Mouse (Mus musculus) hindbrain, embryonic 15.5 days (tissue): ENCODE results near the gene Cd52. TPM values are rescaled to one million over a fixed set of nuclear protein-coding genes. Genes with fewer than 3 reads are reported as not detected.

ENCODE experiments used
- ATAC-seq: fragments of 200-750 bp; cut with Nextera tagmentation; 2 replicates; pipeline ENCODE4 v1.8.0; 2017; ENCODE audit warnings: low read depth, moderate number of reproducible peaks, moderate TSS enrichment; ENCODE audit not compliant: low FRiP score
- H3K27ac ChIP-seq: fragments of 300-500 bp; sonication (generic); replicated peaks from 2 replicates; pipeline ENCODE4 v1.5.1; 2015; ENCODE audit warnings: mild to moderate bottlenecking, inconsistent platforms
- H3K27me3 ChIP-seq: fragments of 300-500 bp; sonication (generic); 2 replicates; pipeline ENCODE4 v1.6.1; 2015; ENCODE audit warnings: control low read depth, inconsistent platforms
- H3K36me3 ChIP-seq: fragments of 300-500 bp; sonication (generic); 2 replicates; pipeline ENCODE4 v1.6.1; 2015; ENCODE audit warnings: control low read depth, inconsistent platforms
- H3K4me1 ChIP-seq: fragments of 300-500 bp; sonication (generic); replicated peaks from 2 replicates; pipeline ENCODE4 v1.6.1; 2015; ENCODE audit warnings: control low read depth, inconsistent platforms
- H3K4me2 ChIP-seq: fragments of 300-500 bp; sonication (generic); 2 replicates; pipeline ENCODE4 v1.6.1; 2015; ENCODE audit warnings: moderate library complexity, mild to moderate bottlenecking, inconsistent platforms
- H3K4me3 ChIP-seq: fragments of 300-500 bp; sonication (generic); 2 replicates; pipeline ENCODE4 v1.5.1; 2015; ENCODE audit warnings: mild to moderate bottlenecking, inconsistent platforms
- H3K9ac ChIP-seq: fragments of 300-500 bp; sonication (generic); 2 replicates; pipeline ENCODE4 v1.6.1; 2015; ENCODE audit warnings: inconsistent platforms
- H3K9me3 ChIP-seq: fragments of 300-500 bp; sonication (generic); 2 replicates; pipeline ENCODE4 v1.6.1; 2016; ENCODE audit warnings: control low read depth, inconsistent platforms
- whole genome bisulfite sequencing: fragments of 180-500 bp; shearing (Covaris S2); methylation state at CpG from one replicate; pipeline ENCODE4 v1.1.7; 2015; 5-methylcytosine and 5-hydroxymethylcytosine counted together
- polyA plus RNA-seq: library from polyadenylated mRNA; unstranded; fragments of >200 nt; fragmentation: Nextera tagmentation; extraction: Ambion mirVana; gene quantifications from 2 replicates; pipeline ENCODE4 v1.2.1, GENCODE M21; 2015

Cd52 gene
- polyA plus RNA-seq, 1 experiment from 2014 or later, result 2.3 TPM

DNA sequence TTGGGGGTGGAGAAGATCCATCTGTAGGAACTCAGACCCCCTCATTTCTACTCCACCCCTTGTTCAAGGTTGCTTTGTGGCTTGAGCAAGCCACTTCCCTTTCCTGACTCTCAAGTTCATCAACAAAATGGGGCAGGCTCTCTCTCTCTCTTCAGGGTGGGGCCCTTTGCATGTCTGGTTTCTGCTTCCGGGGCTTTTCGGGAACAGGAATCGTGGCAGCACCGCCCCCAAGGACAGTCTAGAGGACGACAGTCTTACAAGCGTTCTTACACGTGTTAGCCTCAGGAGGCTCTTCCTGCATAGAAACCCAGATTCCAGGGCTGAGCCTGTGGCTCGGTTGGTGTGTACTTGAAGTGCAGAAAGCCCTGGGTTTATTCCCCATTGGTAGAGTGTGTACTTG is 22.1 kb upstream of the Cd52 start:
- Histone ChIP-seq H3K36me3 (no peaks in the 10 kb centered on the region), H3K27me3 (no peaks in the 10 kb centered on the region), H3K9me3 (no peaks in the 10 kb centered on the region), H3K4me1 (0 out of 2 replicates have a peak, but pooled peaks cover 2% of the 10 kb centered on the region), H3K27ac (no peak overlapping the region), H3K4me2 (no peak overlapping the region), H3K4me3 (no peak overlapping the region), H3K9ac (no peak overlapping the region)
- 81% methylated on average over 8 of the region's 8 CpGs for WGBS
- no peak for ATAC-seq

DNA sequence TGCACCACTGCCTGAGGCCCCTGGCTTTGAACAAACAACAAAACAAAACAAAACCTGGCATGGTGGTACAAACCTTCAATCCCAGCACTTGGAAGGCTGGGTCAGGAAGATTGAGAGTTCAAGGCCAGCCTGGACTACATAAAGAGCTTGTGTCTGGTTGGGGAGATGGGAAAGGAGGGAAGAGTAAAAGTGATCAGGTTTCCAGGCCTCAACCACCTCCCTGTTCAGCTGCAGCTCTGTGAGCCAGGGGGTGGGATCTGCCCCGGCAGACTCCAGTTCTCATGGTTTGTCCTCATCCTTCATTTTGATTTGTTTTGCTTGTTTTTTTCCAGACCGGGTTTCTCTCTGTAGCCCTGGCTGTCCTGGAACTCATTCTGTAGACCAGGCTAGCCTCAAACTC is 21.6 kb upstream of the Cd52 start:
- no peak for ATAC-seq

DNA sequence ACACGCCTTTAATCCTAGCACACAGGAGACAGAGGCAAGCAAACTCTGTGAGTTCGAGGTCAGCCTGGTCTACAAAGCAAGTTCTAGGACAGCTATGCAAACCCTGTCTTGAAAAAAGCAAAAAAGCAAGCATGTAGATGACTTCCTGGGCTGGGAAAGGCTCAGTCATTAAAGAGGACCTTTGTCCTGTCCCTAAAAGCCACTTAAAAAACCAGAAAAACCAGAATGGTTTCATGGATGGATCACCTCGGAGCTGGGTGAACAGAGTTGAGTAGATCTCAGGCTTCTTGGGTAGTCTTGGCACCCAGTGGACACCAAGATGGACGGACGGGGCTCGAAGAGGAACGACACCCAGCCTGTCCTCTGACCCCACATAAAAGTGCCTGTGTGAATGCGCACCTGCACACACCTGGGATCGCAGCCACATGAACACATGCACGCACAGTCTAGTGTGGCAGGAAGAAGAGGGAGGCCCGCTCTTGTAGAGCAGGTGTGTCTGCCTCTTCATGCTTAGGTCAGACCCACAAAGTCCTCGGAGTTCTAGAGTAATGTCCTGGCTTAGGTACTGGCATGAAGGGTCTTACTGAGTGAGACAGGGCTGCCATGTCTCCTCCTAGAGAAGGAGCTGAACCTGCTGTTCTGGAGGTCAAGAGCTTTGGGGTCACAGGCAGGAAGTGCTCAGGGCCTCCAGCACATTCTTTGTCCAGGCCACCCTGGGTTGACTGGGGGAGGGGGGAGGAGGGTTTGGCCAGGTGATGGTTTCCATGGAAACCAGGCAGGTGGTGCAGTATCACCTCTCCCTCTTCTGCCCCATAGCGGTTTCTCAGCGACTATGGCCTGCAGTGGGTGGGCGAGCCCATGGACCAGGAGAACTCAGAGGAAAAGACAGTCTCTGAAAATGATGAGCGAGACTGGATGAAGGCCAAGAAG is 20.6 kb upstream of the Cd52 start:
- no peaks in the 10 kb centered on the region for H3K9me3 ChIP-seq
- no peak overlapping the region for H3K9ac ChIP-seq
- no peak overlapping the region for H3K4me3 ChIP-seq
- WGBS, result 91% methylated on average over 16 of the region's 16 CpGs
- H3K36me3 ChIP-seq, result no peaks in the 10 kb centered on the region
- no peak for ATAC-seq
- no peaks in the 10 kb centered on the region for H3K27me3 ChIP-seq
- H3K27ac ChIP-seq, result no peak overlapping the region
- no peak overlapping the region for H3K4me2 ChIP-seq
- no peaks in the 10 kb centered on the region for H3K4me1 ChIP-seq

More for the DNA sequence above, 21.6 kb upstream of the Cd52 start:
- H3K9me3 ChIP-seq, result no peaks in the 10 kb centered on the region
- no peak overlapping the region for H3K4me3 ChIP-seq
- no peak overlapping the region for H3K9ac ChIP-seq
- H3K27me3 ChIP-seq, result no peaks in the 10 kb centered on the region
- no peak overlapping the region for H3K27ac ChIP-seq
- no peak overlapping the region for H3K4me2 ChIP-seq
- 88% methylated on average over 2 of the region's 2 CpGs for WGBS
- 0 out of 2 replicates have a peak, but pooled peaks cover under 1% of the 10 kb centered on the region for H3K4me1 ChIP-seq
- H3K36me3 ChIP-seq, result no peaks in the 10 kb centered on the region

DNA sequence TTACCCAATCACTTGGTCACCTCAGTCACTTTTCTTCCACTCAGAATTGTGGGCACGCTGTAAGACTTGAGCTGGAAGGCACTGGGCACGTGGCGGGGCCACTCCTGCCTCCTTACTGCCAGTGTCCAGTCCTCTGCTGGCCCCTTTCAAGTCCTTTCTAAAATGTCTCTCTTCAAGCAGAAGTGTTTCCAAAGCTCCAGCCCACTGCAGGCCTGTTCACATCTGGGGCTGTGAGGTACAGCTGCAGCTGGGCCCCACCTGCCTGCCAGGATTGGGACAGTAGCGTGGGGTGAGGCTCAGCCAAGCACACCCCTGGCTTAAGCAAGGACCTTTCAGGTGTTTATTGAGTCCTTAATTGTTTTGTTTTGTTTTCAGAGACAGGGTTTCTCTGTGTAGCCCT is 19.2 kb upstream of the Cd52 start:
- 91% methylated on average over 4 of the region's 4 CpGs for WGBS
- no peaks in the 10 kb centered on the region for H3K27me3 ChIP-seq
- no peak overlapping the region for H3K4me3 ChIP-seq
- H3K4me1 ChIP-seq, result no peaks in the 10 kb centered on the region
- H3K27ac ChIP-seq, result no peak overlapping the region
- no peaks in the 10 kb centered on the region for H3K9me3 ChIP-seq
- H3K4me2 ChIP-seq, result no peak overlapping the region
- ATAC-seq, result no peak
- no peak overlapping the region for H3K9ac ChIP-seq
- H3K36me3 ChIP-seq, result no peaks in the 10 kb centered on the region

DNA sequence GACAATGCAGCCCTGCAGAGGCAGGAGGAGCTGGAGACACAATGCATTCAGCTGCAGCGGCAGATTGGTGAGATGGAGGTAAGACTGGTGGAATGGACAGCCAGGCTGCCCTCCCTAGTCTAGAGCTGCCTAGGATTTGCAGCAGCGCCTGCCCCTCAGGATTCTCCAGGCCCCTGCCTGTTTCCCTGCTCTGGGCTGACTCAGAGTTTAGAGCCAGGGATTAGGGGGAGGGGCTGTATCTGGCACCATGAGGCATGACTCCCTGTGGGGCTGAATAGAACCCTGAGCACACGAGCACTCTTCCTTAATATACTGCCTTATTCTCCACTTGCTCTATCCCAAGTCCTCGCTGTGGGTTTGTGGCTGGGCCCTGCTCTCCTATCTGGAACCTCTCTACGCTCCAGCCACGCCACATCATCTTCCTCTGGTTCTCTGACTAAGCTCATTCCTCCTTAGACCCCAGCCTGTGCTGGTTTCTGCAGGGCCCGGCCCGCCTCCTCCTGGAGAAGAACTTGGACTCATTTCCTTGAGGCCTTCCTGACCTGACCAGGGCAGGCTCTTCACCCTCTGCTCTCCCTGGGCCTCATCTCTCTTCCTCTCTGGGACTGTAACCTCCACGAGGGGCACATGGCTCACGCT is 18.6 kb upstream of the Cd52 start:
- Histone ChIP-seq H3K36me3 (no peaks in the 10 kb centered on the region), H3K9me3 (no peaks in the 10 kb centered on the region), H3K4me1 (no peaks in the 10 kb centered on the region), H3K27ac (no peak overlapping the region), H3K4me3 (no peak overlapping the region), H3K4me2 (no peak overlapping the region), H3K27me3 (no peaks in the 10 kb centered on the region), H3K9ac (no peak overlapping the region)
- WGBS, result 53% methylated on average over 10 of the region's 10 CpGs
- ATAC-seq, result no peak

DNA sequence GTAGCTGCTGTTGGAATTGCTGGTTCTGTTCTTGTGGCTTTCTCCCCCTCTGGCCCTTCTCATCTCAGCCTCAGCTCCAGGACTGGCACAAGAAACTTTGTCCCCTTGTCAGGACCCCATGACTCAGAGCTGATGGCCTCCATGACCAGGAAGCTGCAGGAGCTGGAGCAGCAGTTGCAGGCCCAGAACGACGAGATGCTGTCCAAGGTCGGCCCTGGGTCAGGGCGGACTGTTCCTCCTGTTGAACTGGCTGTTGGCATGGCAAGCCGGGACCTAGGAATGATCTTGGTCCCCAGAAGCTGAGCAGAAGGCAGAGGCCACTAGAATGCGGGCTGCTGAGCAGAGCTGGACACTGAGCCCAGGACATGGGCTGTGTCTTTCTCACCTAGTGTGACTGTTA is 17.5 kb upstream of the Cd52 start:
- Histone ChIP-seq H3K27ac (no peak overlapping the region), H3K4me3 (no peak overlapping the region), H3K4me1 (no peaks in the 10 kb centered on the region), H3K9me3 (no peaks in the 10 kb centered on the region), H3K36me3 (no peaks in the 10 kb centered on the region), H3K9ac (no peak overlapping the region), H3K27me3 (no peaks in the 10 kb centered on the region), H3K4me2 (no peak overlapping the region)
- ATAC-seq, result no peak
- 84% methylated on average over 6 of the region's 6 CpGs for WGBS

- 42% methylated on average over 3 of the region's 3 CpGs for WGBS
- H3K4me1 ChIP-seq, result no peaks in the 10 kb centered on the region
- H3K9ac ChIP-seq, result no peak overlapping the region
- H3K4me3 ChIP-seq, result no peak overlapping the region
- H3K27ac ChIP-seq, result no peak overlapping the region
- no peaks in the 10 kb centered on the region for H3K9me3 ChIP-seq
- ATAC-seq, result no peak
- no peaks in the 10 kb centered on the region for H3K27me3 ChIP-seq
- H3K36me3 ChIP-seq, result no peaks in the 10 kb centered on the region
- H3K4me2 ChIP-seq, result no peak overlapping the region
Observed at GRCm38 (mm10) chr4:134110653-134111052, 15.8 kb upstream of the Cd52 start.

GRCm38 (mm10) chr4:134108196-134108595 is 13.3 kb upstream of the Cd52 start:
- no peak for ATAC-seq
- no peaks in the 10 kb centered on the region for H3K27me3 ChIP-seq
- H3K9ac ChIP-seq, result no peak overlapping the region
- no peak overlapping the region for H3K27ac ChIP-seq
- H3K36me3 ChIP-seq, result no peaks in the 10 kb centered on the region
- H3K4me2 ChIP-seq, result no peak overlapping the region
- peaks cover 3% of the 10 kb centered on the region; the same call in 1 of the 2 replicates for H3K4me1 ChIP-seq
- no peak overlapping the region for H3K4me3 ChIP-seq
- no peaks in the 10 kb centered on the region for H3K9me3 ChIP-seq
- 70% methylated on average over 5 of the region's 5 CpGs for WGBS

DNA sequence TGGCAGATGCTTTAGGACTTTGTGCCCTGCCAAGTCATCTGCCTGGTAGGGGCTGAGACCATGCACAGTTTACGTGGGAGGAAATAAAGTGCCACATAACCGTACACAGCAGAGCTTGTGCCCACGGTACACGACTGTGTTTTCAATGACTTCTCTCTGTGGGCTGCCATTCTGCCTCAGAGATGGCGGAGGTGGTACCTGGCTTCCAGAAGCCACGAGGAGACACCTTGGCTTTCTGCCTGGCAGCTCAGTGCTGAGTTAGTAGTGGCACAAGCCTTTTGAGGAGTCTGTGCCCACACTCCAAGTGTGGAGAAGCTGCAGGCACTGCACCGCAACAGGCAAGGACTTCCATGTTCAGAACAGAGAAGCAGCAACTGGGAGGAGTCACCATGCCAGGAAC is 12.8 kb upstream of the Cd52 start:
- no peaks in the 10 kb centered on the region for H3K36me3 ChIP-seq
- no peak overlapping the region for H3K27ac ChIP-seq
- H3K4me1 ChIP-seq, result peaks cover 7% of the 10 kb centered on the region; the same call in 1 of the 2 replicates
- no peak overlapping the region for H3K4me3 ChIP-seq
- H3K4me2 ChIP-seq, result no peak overlapping the region
- ATAC-seq, result no peak
- no peaks in the 10 kb centered on the region for H3K9me3 ChIP-seq
- H3K27me3 ChIP-seq, result no peaks in the 10 kb centered on the region
- WGBS, result 85% methylated on average over 7 of the region's 7 CpGs
- H3K9ac ChIP-seq, result no peak overlapping the region

GRCm38 (mm10) chr4:134106105-134106504 is 11.2 kb upstream of the Cd52 start:
- no peak for ATAC-seq
- no peak overlapping the region for H3K4me2 ChIP-seq
- H3K9ac ChIP-seq, result no peak overlapping the region
- WGBS, result 81% methylated on average over 7 of the region's 7 CpGs
- H3K9me3 ChIP-seq, result no peaks in the 10 kb centered on the region
- peaks cover 7% of the 10 kb centered on the region; the same call in 1 of the 2 replicates for H3K4me1 ChIP-seq
- no peak overlapping the region for H3K27ac ChIP-seq
- no peaks in the 10 kb centered on the region for H3K27me3 ChIP-seq
- no peak overlapping the region for H3K4me3 ChIP-seq
- H3K36me3 ChIP-seq, result no peaks in the 10 kb centered on the region

- ATAC-seq, result peak; percentile 82
- Histone ChIP-seq H3K27ac (no peak overlapping the region; the same call in 1 of the 2 replicates), H3K27me3 (no peaks in the 10 kb centered on the region), H3K9me3 (no peaks in the 10 kb centered on the region), H3K9ac (peak overlapping the region; percentile 51), H3K36me3 (no peaks in the 10 kb centered on the region), H3K4me2 (peak overlapping the region; percentile 63), H3K4me1 (peaks cover 7% of the 10 kb centered on the region; the same call in 1 of the 2 replicates), H3K4me3 (peak overlapping the region; percentile 72)
- 3% methylated on average over 21 of the region's 21 CpGs for WGBS
Observed at GRCm38 (mm10) chr4:134102742-134103119, 7.8 kb upstream of the Cd52 start.

DNA sequence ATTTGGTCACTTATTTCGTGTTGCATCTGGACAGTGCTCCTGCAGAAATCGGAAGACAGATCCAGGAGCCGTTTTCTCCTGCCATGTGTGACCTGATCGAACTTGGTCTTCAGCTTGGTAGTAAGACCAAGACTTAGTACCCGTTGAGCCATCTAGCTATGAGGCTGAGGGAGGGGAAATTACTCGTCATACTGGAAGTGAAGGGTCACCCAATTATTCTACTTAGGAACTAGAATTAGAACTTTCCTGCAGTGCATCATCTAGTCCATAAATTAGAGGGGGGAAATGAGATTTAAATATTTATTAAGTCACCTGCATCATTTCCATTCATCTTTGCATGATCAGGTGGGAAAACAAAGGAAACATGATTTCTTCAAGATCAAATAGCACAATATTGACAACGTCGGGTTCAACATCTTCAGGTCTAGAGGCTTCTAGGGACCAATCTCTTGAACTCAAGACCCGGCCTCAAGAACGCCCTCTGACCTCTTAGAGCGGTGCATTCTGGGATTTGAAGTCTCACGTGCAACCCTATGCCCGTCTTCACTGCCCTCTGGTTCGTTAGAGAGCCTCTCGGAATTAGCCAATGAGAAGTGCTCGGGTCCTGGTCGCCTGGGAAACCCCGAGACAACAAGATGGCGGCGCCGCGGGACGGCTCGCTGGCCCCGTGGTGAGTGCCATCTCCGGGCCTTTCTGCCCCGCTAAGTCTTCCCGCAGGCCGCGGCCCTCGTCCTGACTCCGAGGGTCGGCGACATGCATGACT is 7.3 kb upstream of the Cd52 start, which contains the start of gene Ubxn11:
Ubxn11 (plus strand) TSS at position 592 of the 763 bp plus-strand sequence.
- Histone ChIP-seq H3K4me2 (peak within 1 kb of the TSS; percentile 63), H3K9me3 (no peaks in the 10 kb centered on the region), H3K9ac (peak within 1 kb of the TSS; percentile 51), H3K27me3 (no peaks in the 10 kb centered on the region), H3K4me3 (peak within 1 kb of the TSS; percentile 72), H3K36me3 (no peaks in the 10 kb centered on the region), H3K27ac (no peak within 1 kb of the TSS; the same call in 1 of the 2 replicates), H3K4me1 (peaks cover 7% of the 10 kb centered on the region; the same call in 1 of the 2 replicates)
- WGBS, result 18% methylated on average over 34 of the region's 34 CpGs
- peak; percentile 98 for ATAC-seq
